Mouse (Mus musculus) olfactory bulb, adult 2 months (tissue): ENCODE data around the gene Pdzd7. TPM values are rescaled to one million over a fixed set of nuclear protein-coding genes. Genes with fewer than 3 reads are reported as not detected.
"Not testable (repeated sequence)": the region's sequence is repeated elsewhere in the genome, so short reads cannot be mapped to it uniquely, and the experiment has no call there.

ENCODE experiments used
- H3K27ac ChIP-seq: fragments of 200-500 bp; 2 replicates; pipeline ENCODE4 v1.5.1; 2012; ENCODE audit warnings: low read depth, low read length; ENCODE audit not compliant: insufficient read depth
- H3K4me1 ChIP-seq: fragments of 200-500 bp; 2 replicates; pipeline ENCODE4 v1.6.1; 2012; ENCODE audit warnings: low read length; ENCODE audit not compliant: control insufficient read depth, insufficient read depth
- H3K4me3 ChIP-seq: fragments of 200-500 bp; 2 replicates; pipeline ENCODE4 v1.5.1; 2012; ENCODE audit warnings: mild to moderate bottlenecking, low read depth, low read length, moderate library complexity; ENCODE audit not compliant: insufficient read depth
- CTCF ChIP-seq: fragments of 200-500 bp; IDR thresholded peaks from 2 replicates; pipeline ENCODE4 v1.5.1; 2012; ENCODE audit warnings: low read depth, mild to moderate bottlenecking, low read length, moderate library complexity; ENCODE audit not compliant: insufficient read depth
- POLR2A ChIP-seq: fragments of 200-500 bp; IDR thresholded peaks from 2 replicates; pipeline ENCODE4 v1.6.1; 2012; ENCODE audit warnings: mild to moderate bottlenecking, low read depth, low read length, moderate library complexity; ENCODE audit not compliant: insufficient read depth
- WGBS: fragments of 180-500 bp; shearing (Covaris S2); methylation state at CpG from one replicate; pipeline ENCODE4 v1.1.7; 2018; 5-methylcytosine and 5-hydroxymethylcytosine counted together
- polyA plus RNA-seq: library from polyadenylated mRNA; stranded (reverse); fragments of >200 nt; gene quantifications from 2 replicates; pipeline ENCODE4 v1.2.4, GENCODE M21; 2012; ENCODE audit warnings: low replicate concordance; ENCODE audit not compliant: missing spikeins, insufficient read depth, insufficient read length

Pdzd7 gene
- polyA plus RNA-seq, 1 experiment: not detected

DNA sequence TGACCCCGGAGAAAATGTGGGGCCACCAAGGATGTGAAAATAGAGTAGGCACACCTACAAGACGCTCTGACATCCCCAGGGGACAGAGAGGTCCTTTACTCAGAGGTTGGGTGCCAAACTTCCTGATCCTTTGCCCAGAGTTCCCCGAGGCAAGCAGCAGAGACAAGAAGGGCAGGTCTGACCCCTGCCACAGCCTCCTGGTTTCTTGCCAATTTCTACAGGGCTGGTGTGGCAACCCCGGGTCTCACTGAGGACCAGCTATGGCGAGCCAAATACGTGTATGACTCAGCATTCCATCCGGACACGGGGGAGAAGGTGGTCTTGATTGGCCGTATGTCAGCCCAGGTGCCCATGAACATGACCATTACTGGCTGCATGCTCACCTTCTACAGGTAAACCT, 4.0 kb upstream of the Pdzd7 start:
- H3K27ac ChIP-seq: no peak overlapping the region
- no peak for TF ChIP-seq POLR2A
- TF ChIP-seq CTCF: no peak
- H3K4me1 ChIP-seq: peaks cover 36% of the 10 kb centered on the region
- peak overlapping the region; percentile 61; the same call in 1 of the 2 replicates for H3K4me3 ChIP-seq
- 59% methylated on average over 9 of the region's 9 CpGs for whole genome bisulfite sequencing

DNA sequence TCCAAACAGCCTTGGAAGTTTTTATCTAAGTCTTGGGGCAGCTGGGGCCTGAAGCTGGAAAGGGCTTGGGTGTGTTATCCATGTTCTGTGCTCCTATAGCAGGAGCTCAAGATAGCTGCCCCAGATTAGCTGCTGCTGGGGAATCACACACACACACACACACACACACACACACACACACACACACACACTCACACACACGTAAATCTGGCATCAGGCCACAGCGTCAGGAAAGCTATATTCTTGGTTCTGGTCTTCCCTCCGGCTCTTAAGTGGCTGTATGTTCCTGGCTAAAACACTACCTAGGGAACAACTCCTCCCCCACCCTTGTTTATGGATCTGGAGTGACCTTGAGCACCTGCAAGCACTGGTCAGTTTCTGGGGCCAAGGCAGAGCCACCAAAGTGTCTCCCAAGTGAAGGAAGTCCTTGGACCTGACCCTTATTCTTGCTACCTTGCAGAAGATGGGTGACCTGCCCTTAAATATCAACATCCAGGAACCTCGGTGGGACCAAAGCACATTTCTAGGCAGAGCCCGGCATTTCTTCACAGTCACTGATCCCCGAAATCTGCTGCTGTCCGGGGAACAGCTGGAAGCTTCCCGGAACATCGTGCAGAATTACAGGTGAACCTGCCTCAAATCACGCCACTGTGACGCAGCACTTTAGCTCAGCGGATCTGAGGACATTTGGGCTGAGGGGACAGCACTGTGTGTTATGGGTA, 3.3 kb upstream of the Pdzd7 start:
- H3K4me3 ChIP-seq: peak overlapping the region; percentile 61
- 59% methylated on average over 12 of the region's 12 CpGs for WGBS
- H3K27ac ChIP-seq: peak overlapping the region; percentile 96
- H3K4me1 ChIP-seq: peaks cover 34% of the 10 kb centered on the region
- no peak for TF ChIP-seq POLR2A

DNA sequence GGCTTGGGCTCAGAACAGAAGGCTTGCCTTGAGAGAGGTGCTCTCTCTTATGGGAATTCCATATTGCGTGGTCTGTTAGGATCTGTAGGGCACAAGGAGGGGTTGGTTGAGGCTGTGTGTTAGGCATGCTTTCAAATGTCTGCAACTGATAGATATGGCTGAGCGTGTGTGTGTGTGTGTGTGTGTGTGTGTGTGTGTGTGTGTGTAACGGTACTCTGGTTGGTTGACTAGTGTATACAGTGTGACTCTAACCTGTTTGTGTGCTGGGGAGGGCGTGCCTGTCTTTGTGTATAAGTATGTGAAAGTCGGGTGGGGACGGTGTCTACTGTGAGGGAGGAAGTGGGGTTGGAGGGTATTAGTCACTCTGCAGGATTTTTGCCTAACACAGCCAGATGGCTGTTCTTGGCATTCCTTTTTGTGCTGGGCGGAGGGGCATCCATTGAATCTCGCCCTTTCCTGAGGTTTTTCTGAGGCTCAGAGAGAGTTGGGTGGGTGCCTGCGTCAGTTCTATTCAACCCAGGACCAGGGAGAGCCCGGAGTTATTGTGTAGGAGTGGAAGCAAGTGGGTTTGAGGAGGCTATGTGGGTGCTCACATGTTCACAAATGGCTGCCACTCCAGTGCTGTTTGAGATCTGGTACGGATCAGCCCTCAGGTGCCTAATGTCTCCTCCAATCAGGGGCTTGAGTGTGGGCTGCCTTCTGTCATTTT, 2.6 kb upstream of the Pdzd7 start:
- WGBS: 2% methylated on average over 11 of the region's 11 CpGs
- H3K27ac ChIP-seq: peak overlapping the region; percentile 96
- TF ChIP-seq CTCF: no peak
- no peak for TF ChIP-seq POLR2A
- peaks cover 31% of the 10 kb centered on the region for H3K4me1 ChIP-seq
- peak overlapping the region; percentile 61 for H3K4me3 ChIP-seq

DNA sequence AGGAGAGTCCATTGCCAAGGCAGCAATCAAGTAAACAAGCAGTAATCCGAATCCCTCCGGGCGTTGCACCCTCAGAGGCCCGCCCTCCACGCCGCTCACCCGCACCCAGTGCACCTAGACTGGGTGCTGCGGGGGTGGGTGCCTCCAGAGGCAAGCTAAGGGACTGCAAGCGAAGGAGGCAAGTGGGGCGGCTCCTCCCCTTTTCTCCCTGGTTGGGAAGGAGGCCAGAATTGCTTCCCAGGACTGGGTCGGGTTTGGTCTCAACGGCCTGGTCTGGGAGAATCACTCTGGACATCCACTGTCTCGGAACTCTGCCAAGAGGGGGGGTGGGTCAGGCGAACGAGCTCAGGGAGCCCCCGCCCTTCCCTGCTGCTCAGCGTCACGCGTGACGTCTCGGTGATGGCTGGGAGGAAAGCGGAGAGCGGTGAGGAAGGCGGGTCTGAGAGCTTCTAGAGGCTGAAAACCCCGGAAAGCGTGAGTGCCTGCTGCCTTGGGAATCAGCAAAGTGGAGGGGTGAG, 2.0 kb upstream of the Pdzd7 start, which contains the start of gene Sfxn3:
Gene Sfxn3, plus strand, starts transcription at position 87 of the 518 bp plus-strand sequence.
- under 1% methylated on average over 26 of the region's 26 CpGs for WGBS
- Histone ChIP-seq H3K27ac (peak within 1 kb of the TSS; percentile 96), H3K4me3 (peak within 1 kb of the TSS; percentile 61), H3K4me1 (peaks cover 31% of the 10 kb centered on the region)
- TF ChIP-seq POLR2A (peak; percentile 60), CTCF (peak; percentile 76; the same call in 1 of the 2 replicates)

DNA sequence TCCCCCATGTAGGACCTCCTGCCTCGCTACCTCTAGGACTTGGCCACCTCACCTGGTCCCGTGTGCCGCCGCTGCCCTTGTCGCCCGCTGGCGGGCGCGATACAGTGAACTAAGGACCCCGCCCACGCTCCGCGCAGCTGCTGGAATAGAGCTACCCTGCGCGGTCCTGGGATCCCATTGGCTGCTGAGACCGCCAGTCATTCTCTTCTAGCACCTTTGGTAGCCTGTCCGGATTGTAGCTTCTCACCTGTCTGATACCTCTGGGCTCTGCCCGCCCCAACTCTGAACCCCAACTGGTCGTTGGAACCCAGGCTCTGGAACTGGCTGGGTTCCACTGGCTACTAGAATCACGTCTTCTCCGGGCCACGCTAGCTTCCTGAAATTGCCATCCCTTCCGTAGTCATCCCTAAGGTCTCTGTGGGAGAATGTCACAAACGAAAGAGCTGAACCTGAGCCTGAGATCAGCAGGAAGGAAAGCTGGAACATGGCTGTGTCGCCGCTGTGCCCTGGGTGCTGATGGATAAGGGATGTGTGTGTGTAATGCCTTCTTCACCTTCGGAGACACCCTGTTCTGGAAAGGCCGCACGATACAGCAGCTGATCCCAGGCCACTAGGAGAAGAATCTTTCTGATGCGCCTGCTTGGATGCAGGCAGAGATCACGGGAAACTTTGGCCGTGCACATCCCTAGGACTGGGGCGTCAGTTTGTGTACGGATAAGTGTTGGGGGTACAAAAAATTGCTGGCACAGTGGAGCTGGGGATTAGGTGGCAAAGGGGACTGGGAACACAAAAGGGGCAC, 1.2 kb upstream of the Pdzd7 start:
- no peak; the same call in none of the 2 replicates for TF ChIP-seq POLR2A
- no peak for TF ChIP-seq CTCF
- WGBS: under 1% methylated on average over 34 of the region's 34 CpGs
- Histone ChIP-seq H3K4me3 (peak overlapping the region; percentile 61), H3K27ac (peak overlapping the region; percentile 96), H3K4me1 (peaks cover 31% of the 10 kb centered on the region)

DNA sequence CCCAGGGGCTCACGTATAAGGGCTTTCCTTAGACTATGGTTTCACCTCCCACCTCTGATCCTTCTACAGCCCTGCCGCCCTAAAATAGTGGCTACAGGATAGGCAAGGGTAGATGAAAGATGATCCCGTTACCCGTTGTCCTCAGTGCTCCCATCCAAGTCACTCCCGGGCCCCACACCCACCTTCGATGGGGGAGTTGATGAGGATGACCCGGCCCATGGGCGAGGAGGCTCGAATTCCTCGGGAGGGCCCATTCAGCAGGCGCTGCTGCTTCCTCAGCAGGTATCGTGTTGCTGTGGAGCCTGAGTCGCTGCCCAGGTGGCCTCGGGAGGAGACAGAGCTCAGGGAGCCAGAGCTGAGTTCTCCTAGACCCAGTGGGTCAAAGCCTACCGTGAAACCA, 281 bp downstream of the Pdzd7 start:
- no peak overlapping the region for H3K4me3 ChIP-seq
- TF ChIP-seq CTCF (no peak), POLR2A (no peak)
- no peak overlapping the region for H3K27ac ChIP-seq
- H3K4me1 ChIP-seq: peaks cover 26% of the 10 kb centered on the region
- 67% methylated on average over 15 of the region's 15 CpGs for WGBS

DNA sequence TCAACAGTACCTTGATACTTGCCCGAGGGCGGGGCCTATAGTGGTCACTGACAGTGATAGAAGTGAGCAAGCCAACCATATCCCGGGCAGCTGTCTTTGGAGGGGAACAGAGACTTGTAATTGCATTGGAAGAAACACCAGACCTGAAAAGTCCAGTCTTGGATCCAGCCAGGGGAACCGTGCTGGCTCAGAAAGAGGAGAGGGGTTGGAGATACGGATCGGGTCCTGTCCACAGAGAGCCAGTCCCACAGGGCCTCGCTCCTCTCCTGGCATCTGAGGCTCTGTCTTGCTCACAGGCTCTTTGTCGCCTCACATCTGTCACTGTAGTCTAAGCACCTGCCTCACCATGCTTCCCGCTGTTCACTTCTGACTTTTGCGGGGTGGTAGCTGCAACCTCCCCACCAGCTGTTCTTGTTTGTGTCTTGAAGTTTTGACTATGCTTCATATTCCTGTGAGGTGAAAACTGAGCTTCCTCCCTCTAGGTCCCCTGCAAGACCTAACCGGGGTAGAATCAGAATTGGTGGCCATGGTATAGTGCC, 1.1 kb downstream of the Pdzd7 start:
- WGBS: 81% methylated on average over 11 of the region's 11 CpGs
- no peak overlapping the region for H3K27ac ChIP-seq
- TF ChIP-seq POLR2A (no peak), CTCF (no peak)
- peaks cover 20% of the 10 kb centered on the region for H3K4me1 ChIP-seq
- no peak overlapping the region for H3K4me3 ChIP-seq

DNA sequence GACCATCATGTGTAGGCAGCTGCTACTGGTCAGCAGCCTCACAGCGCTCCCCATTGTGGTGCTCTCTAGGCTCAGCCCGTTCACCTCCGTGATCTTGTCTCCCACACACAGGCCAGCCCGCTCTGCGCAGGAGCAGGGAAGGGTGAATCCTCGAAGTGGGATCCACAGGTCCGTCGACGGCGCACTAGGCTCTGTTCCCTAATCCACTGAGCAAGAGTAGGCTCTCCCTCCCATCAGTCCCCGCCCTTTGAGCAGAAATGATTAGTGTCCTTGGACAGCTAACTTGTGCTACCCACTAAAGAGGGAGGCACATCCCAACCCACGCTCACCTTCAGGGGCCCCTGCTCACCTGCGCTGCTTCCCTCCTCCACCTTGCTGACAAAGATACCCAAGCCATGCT, 5.3 kb downstream of the Pdzd7 start:
- TF ChIP-seq CTCF: no peak
- no peak for TF ChIP-seq POLR2A
- H3K27ac ChIP-seq: no peak overlapping the region
- H3K4me1 ChIP-seq: no peaks in the 10 kb centered on the region
- WGBS: 73% methylated on average over 13 of the region's 13 CpGs
- H3K4me3 ChIP-seq: no peak overlapping the region

DNA sequence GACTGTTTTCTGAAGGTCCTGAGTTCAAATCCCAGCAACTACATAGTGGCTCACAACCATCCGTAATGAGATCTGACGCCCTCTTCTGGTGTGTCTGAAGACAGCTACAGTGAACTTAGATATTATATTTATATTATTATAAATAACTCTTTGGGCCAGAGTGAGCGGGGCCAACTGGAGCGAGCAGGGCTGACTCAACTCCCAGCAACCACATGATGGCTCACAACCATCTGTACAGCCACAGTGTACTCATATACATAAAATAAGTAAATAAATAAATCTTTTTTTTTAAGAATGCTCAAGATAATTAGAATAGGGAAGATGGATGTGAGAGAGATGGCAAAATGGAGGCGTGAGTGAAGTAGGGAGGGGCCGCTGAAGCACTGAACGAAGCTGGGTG, 7.3 kb downstream of the Pdzd7 start:
- 91% methylated on average over 7 of the region's 7 CpGs for WGBS
- not testable (repeated sequence) for H3K4me1 ChIP-seq, H3K27ac ChIP-seq, H3K4me3 ChIP-seq
